Mouse (Mus musculus) lung, postnatal 36 days (tissue): ENCODE measurements around the gene Ech1.
A peak's percentile ranks its signal among the peaks of the same experiment; 100 is the strongest.

Experiments used
- DNase-seq: peaks from one replicate; pipeline ENCODE4 v3.0.0; 2022; ENCODE audit warnings: mixed read lengths

The Ech1 gene

GRCm38 (mm10) chr7:28820358-28821260 lies 4.4 kb upstream of the Ech1 start:
- peak; percentile 87 for DNase-seq

- DNase-seq, result peak; percentile 35
Measured at GRCm38 (mm10) chr7:28821261-28821831, 3.7 kb upstream of the Ech1 start.

GRCm38 (mm10) chr7:28822556-28822955 lies 2.5 kb upstream of the Ech1 start:
- no peak for DNase-seq

- DNase-seq, result no peak
Measured at GRCm38 (mm10) chr7:28822993-28823903, 1.8 kb upstream of the Ech1 start.

- DNase-seq, result no peak
Measured at GRCm38 (mm10) chr7:28823932-28824331, 1.1 kb upstream of the Ech1 start.

GRCm38 (mm10) chr7:28825686-28826401 lies 827 bp downstream of the Ech1 start:
- peak; percentile 50 for DNase-seq

GRCm38 (mm10) chr7:28826402-28826772 lies 1.4 kb downstream of the Ech1 start:
- no peak for DNase-seq

- DNase-seq, result peak; percentile 72
Measured at GRCm38 (mm10) chr7:28827338-28827737, 2.3 kb downstream of the Ech1 start.

- DNase-seq, result no peak
Measured at GRCm38 (mm10) chr7:28829821-28830220, 4.8 kb downstream of the Ech1 start.

GRCm38 (mm10) chr7:28830981-28831380 lies 6.0 kb downstream of the Ech1 start:
- DNase-seq, result no peak

- DNase-seq, result no peak
Measured at GRCm38 (mm10) chr7:28831411-28832125, 6.6 kb downstream of the Ech1 start.

- DNase-seq, result no peak
Measured at GRCm38 (mm10) chr7:28832137-28832536, 7.1 kb downstream of the Ech1 start.

GRCm38 (mm10) chr7:28833723-28834347 lies 8.8 kb downstream of the Ech1 start, which contains the start of gene Lgals4:
Gene Lgals4, plus strand, starts transcription at chr7:28833854.
- DNase-seq, result no peak

- DNase-seq, result no peak
Measured at GRCm38 (mm10) chr7:28836936-28837335, 11.9 kb downstream of the Ech1 start.

- peak; percentile 77 for DNase-seq
Measured at GRCm38 (mm10) chr7:28838331-28838730, 13.3 kb downstream of the Ech1 start.

GRCm38 (mm10) chr7:28847273-28847672 lies 22.3 kb downstream of the Ech1 start:
- DNase-seq, result no peak

- DNase-seq, result no peak
Measured at GRCm38 (mm10) chr7:28849700-28850236, 24.8 kb downstream of the Ech1 start.

- no peak for DNase-seq
Measured at GRCm38 (mm10) chr7:28850642-28851041, 25.6 kb downstream of the Ech1 start.

- no peak for DNase-seq
Measured at GRCm38 (mm10) chr7:28859953-28860352, 34.9 kb downstream of the Ech1 start.

- no peak for DNase-seq
Measured at GRCm38 (mm10) chr7:28860898-28861297, 35.9 kb downstream of the Ech1 start.
